Mouse (Mus musculus): ENCODE results near the gene Mapk3.
"Not testable (repeated sequence)": the region's sequence is repeated elsewhere in the genome, so short reads cannot be mapped to it uniquely, and the experiment has no call there.

The Mapk3 gene

GRCm38 (mm10) chr7:126759672-126760390 lies 430 bp downstream of the Mapk3 start:
- no peak for DNase-seq (ENCODE audit: extremely low spot score)

GRCm38 (mm10) chr7:126760391-126760802 lies 996 bp downstream of the Mapk3 start:
- DNase-seq (ENCODE audit: extremely low spot score), result peak; percentile 57

GRCm38 (mm10) chr7:126760956-126761355 lies 1.6 kb downstream of the Mapk3 start:
- no peak for DNase-seq (ENCODE audit: extremely low spot score)

- DNase-seq (ENCODE audit: extremely low spot score), result no peak
These were observed 2.2 kb downstream of the Mapk3 start for GRCm38 (mm10) chr7:126761529-126762067.

GRCm38 (mm10) chr7:126762471-126763008 lies 3.1 kb downstream of the Mapk3 start:
- DNase-seq (ENCODE audit: extremely low spot score), result no peak

- DNase-seq (ENCODE audit: extremely low spot score), result no peak
These were observed 6.1 kb downstream of the Mapk3 start for GRCm38 (mm10) chr7:126765540-126765939.

GRCm38 (mm10) chr7:126766201-126766600 lies 6.8 kb downstream of the Mapk3 start, which contains the start of gene Gdpd3:
Gene Gdpd3 (plus strand): TSS chr7:126766334.
- DNase-seq (ENCODE audit: extremely low spot score), result no peak

- DNase-seq (ENCODE audit: extremely low spot score), result no peak
These were observed 7.6 kb downstream of the Mapk3 start for GRCm38 (mm10) chr7:126767001-126767400.

GRCm38 (mm10) chr7:126770784-126771183 lies 11.4 kb downstream of the Mapk3 start:
- DNase-seq (ENCODE audit: extremely low spot score), result no peak

GRCm38 (mm10) chr7:126773351-126773750 lies 13.9 kb downstream of the Mapk3 start:
- DNase-seq (ENCODE audit: extremely low spot score), result no peak

GRCm38 (mm10) chr7:126774463-126774862 lies 15.1 kb downstream of the Mapk3 start:
- no peak for DNase-seq (ENCODE audit: extremely low spot score)

- DNase-seq (ENCODE audit: extremely low spot score), result no peak
These were observed 16.0 kb downstream of the Mapk3 start for GRCm38 (mm10) chr7:126775185-126775977.

GRCm38 (mm10) chr7:126775978-126776234 lies 16.5 kb downstream of the Mapk3 start:
- DNase-seq (ENCODE audit: extremely low spot score), result no peak

- peak; percentile 89 for DNase-seq (ENCODE audit: extremely low spot score)
These were observed 17.2 kb downstream of the Mapk3 start, which contains the start of gene Ypel3 for GRCm38 (mm10) chr7:126776598-126777057. Gene Ypel3 (plus strand): TSS chr7:126776955.

GRCm38 (mm10) chr7:126777476-126777875 lies 18.1 kb downstream of the Mapk3 start:
- no peak for DNase-seq (ENCODE audit: extremely low spot score)

GRCm38 (mm10) chr7:126778147-126778546 lies 18.7 kb downstream of the Mapk3 start:
- no peak for DNase-seq (ENCODE audit: extremely low spot score)

- DNase-seq (ENCODE audit: extremely low spot score), result not testable (repeated sequence)
These were observed 19.7 kb downstream of the Mapk3 start for GRCm38 (mm10) chr7:126779101-126779500.

- DNase-seq (ENCODE audit: extremely low spot score), result peak; percentile 91
These were observed 20.9 kb downstream of the Mapk3 start for GRCm38 (mm10) chr7:126779983-126780970.

GRCm38 (mm10) chr7:126780971-126781635 lies 21.7 kb downstream of the Mapk3 start, which contains the start of gene Tbx6:
Gene Tbx6 (plus strand): TSS chr7:126781483.
- DNase-seq (ENCODE audit: extremely low spot score), result no peak

- DNase-seq (ENCODE audit: extremely low spot score), result no peak
These were observed 22.4 kb downstream of the Mapk3 start for GRCm38 (mm10) chr7:126781661-126782370.
